Mouse (Mus musculus) liver, embryonic 14.5 days (tissue): ENCODE measurements around the gene Ube2f.

Experiments
- CTCF ChIP-seq: IDR thresholded peaks from 2 replicates; pipeline ENCODE4 v1.5.1; 2016; ENCODE audit warnings: antibody characterized with exemption, low read depth, control low read depth
- EP300 ChIP-seq: IDR thresholded peaks from 2 replicates; pipeline ENCODE4 v1.6.1; 2016; ENCODE audit warnings: antibody characterized with exemption, low read depth

- TF ChIP-seq EP300 (peak; percentile 30; the same call in 1 of the 2 replicates), CTCF (no peak)
Observed at GRCm38 (mm10) chr1:91278410-91279119, 28.5 kb downstream of the Ube2f start.
